Mouse (Mus musculus): ENCODE data around the gene Unc13b.
A peak's percentile ranks its signal among the peaks of the same experiment; 100 is the strongest.

The Unc13b gene

GRCm38 (mm10) chr4:43058753-43059654, at the start of gene Unc13b:
Unc13b (plus strand) TSS chr4:43058953.
- DNase-seq (ENCODE audit: low read depth, low spot score), result peak; percentile 89

GRCm38 (mm10) chr4:43010161-43011038, 48.4 kb upstream of the Unc13b start, which contains the start of gene Fancg:
Fancg (minus strand) TSS chr4:43010506.
- DNase-seq (ENCODE audit: low read depth, low spot score), result peak; percentile 72

- no peak for DNase-seq (ENCODE audit: low read depth, low spot score)
Observed at GRCm38 (mm10) chr4:43012091-43012490, 46.7 kb upstream of the Unc13b start.

- no peak for DNase-seq (ENCODE audit: low read depth, low spot score)
Observed at GRCm38 (mm10) chr4:43018156-43018555, 40.6 kb upstream of the Unc13b start.

- DNase-seq (ENCODE audit: low read depth, low spot score), result no peak
Observed at GRCm38 (mm10) chr4:43019176-43019575, 39.6 kb upstream of the Unc13b start.

- DNase-seq (ENCODE audit: low read depth, low spot score), result no peak
Observed at GRCm38 (mm10) chr4:43019641-43020465, 38.9 kb upstream of the Unc13b start.

GRCm38 (mm10) chr4:43020876-43021275, 37.9 kb upstream of the Unc13b start:
- DNase-seq (ENCODE audit: low read depth, low spot score), result no peak

GRCm38 (mm10) chr4:43021341-43021740, 37.4 kb upstream of the Unc13b start:
- no peak for DNase-seq (ENCODE audit: low read depth, low spot score)

GRCm38 (mm10) chr4:43024673-43025072, 34.1 kb upstream of the Unc13b start:
- no peak for DNase-seq (ENCODE audit: low read depth, low spot score)

GRCm38 (mm10) chr4:43025084-43025960, 33.4 kb upstream of the Unc13b start, which contains the start of gene Pigo:
Pigo (minus strand) TSS chr4:43025819.
- DNase-seq (ENCODE audit: low read depth, low spot score), result peak; percentile 86

GRCm38 (mm10) chr4:43029121-43029520, 29.6 kb upstream of the Unc13b start:
- no peak for DNase-seq (ENCODE audit: low read depth, low spot score)

- no peak for DNase-seq (ENCODE audit: low read depth, low spot score)
Observed at GRCm38 (mm10) chr4:43029749-43030148, 29.0 kb upstream of the Unc13b start.

- no peak for DNase-seq (ENCODE audit: low read depth, low spot score)
Observed at GRCm38 (mm10) chr4:43030352-43030751, 28.4 kb upstream of the Unc13b start.

- DNase-seq (ENCODE audit: low read depth, low spot score), result no peak
Observed at GRCm38 (mm10) chr4:43030780-43031230, 27.9 kb upstream of the Unc13b start.

GRCm38 (mm10) chr4:43031237-43031995, 27.3 kb upstream of the Unc13b start, which contains the start of gene Stoml2:
Stoml2 (minus strand) TSS chr4:43031710.
- peak; percentile 93 for DNase-seq (ENCODE audit: low read depth, low spot score)

- no peak for DNase-seq (ENCODE audit: low read depth, low spot score)
Observed at GRCm38 (mm10) chr4:43032501-43032900, 26.3 kb upstream of the Unc13b start.

- no peak for DNase-seq (ENCODE audit: low read depth, low spot score)
Observed at GRCm38 (mm10) chr4:43033481-43033880, 25.3 kb upstream of the Unc13b start.

GRCm38 (mm10) chr4:43035851-43036250, 22.9 kb upstream of the Unc13b start:
- no peak for DNase-seq (ENCODE audit: low read depth, low spot score)

GRCm38 (mm10) chr4:43036356-43036755, 22.4 kb upstream of the Unc13b start:
- DNase-seq (ENCODE audit: low read depth, low spot score), result no peak

All from brain, embryonic 18.5 days (tissue).